Mouse (Mus musculus) ES-E14 (cell line): ENCODE results near the gene Ap3d1.
A peak's percentile ranks its signal among the peaks of the same experiment; 100 is the strongest.

Source experiments
- CHD2 ChIP-seq: IDR thresholded peaks from 2 replicates; pipeline ENCODE4 v1.6.1; 2014; ENCODE audit warnings: mild to moderate bottlenecking, low read depth, low read length, inconsistent platforms
- HCFC1 ChIP-seq: IDR thresholded peaks from 2 replicates; pipeline ENCODE4 v1.6.1; 2012; ENCODE audit warnings: low read length, inconsistent platforms, borderline replicate concordance; ENCODE audit not compliant: insufficient read depth
- MAFK ChIP-seq: IDR thresholded peaks from 2 replicates; pipeline ENCODE4 v1.6.1; 2014; ENCODE audit warnings: mild to moderate bottlenecking, low read depth, low read length, inconsistent platforms; ENCODE audit not compliant: insufficient read depth
- ZC3H11A ChIP-seq: IDR thresholded peaks from 2 replicates; pipeline ENCODE4 v1.6.1; 2012; ENCODE audit warnings: low read depth, mild to moderate bottlenecking, inconsistent platforms, low read length, borderline replicate concordance
- ZNF384 ChIP-seq: IDR thresholded peaks from 2 replicates; pipeline ENCODE4 v1.6.1; 2012; ENCODE audit warnings: low read depth, low read length, inconsistent platforms

GRCm38 (mm10) chr10:80684214-80684613 lies 57.9 kb downstream of the Ap3d1 start:
- TF ChIP-seq ZC3H11A, result peak; percentile 28; the same call in 1 of the 2 replicates
- no peak for TF ChIP-seq ZNF384
- TF ChIP-seq HCFC1, result no peak
- TF ChIP-seq CHD2, result no peak
- TF ChIP-seq MAFK, result 0 out of 2 replicates have a peak, but pooled peaks have one; percentile 13
